Mouse (Mus musculus) stomach, postnatal 0 days (tissue): ENCODE measurements around the gene Wdr72.

ENCODE experiments used
- CTCF ChIP-seq: IDR thresholded peaks from 2 replicates; pipeline ENCODE4 v1.5.1; 2016; ENCODE audit warnings: antibody characterized with exemption, low read depth, mild to moderate bottlenecking, moderate library complexity
- EP300 ChIP-seq: optimal IDR thresholded peaks from 2 replicates; pipeline ENCODE3; 2016; ENCODE audit warnings: antibody characterized with exemption

DNA sequence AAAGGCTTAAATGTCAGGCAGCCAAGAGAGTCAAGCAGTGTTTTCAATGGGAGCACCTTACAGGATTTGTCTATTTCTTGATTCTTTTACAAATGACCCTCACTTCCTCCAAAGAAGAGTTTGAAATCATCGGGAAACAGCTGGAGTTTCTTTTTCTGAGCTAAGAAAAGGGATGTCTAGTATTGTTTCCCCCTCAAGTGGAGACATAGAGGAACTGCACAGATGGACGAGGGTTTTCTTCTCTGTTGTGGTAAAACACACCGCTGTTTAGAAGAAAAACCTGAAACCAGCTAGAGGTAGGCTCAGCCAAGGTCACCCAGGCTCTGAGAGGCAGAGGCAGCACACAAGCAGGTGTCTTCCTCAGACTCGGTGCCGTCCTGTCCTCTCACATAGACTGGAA lies 29.9 kb upstream of the Wdr72 start:
- TF ChIP-seq CTCF (peak; percentile 76), EP300 (no peak)
